Mouse (Mus musculus) monocyte, adult 59 days (primary cell): ENCODE data around the gene Ylpm1. TPM values are rescaled to one million over a fixed set of nuclear protein-coding genes. Genes with fewer than 3 reads are reported as not detected.

ENCODE experiments used
- total RNA-seq, 2 experiments: library from RNA; stranded (reverse); gene quantifications; one replicate each; pipeline ENCODE4 v1.2.4; 2023

Ylpm1 gene
- 10 to 100 TPM; 48.7 to 56.1 TPM for total RNA-seq

DNA sequence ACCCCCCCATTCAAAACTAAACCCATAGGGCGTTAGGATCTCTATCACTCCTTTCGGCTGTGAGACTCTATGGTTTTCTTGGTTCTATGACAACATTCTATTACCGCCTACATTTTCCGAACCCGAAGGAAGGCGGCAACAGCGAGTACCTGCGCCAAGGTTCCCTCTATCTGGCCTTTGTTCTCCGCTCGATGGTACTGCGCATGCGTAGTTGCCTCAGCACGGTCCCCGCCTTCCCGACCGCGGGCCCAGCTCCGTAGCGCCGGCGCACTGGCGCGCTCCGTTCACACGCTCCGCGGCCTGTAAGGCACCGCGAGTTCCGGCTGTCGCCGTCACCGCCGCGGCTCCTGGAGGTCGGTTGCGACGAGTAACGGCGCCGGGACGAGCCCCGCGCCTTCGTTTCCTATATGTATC, at the start of gene Ylpm1:
TSS of gene Ylpm1 (plus strand) at position 239 of the 414 bp plus-strand sequence.

DNA sequence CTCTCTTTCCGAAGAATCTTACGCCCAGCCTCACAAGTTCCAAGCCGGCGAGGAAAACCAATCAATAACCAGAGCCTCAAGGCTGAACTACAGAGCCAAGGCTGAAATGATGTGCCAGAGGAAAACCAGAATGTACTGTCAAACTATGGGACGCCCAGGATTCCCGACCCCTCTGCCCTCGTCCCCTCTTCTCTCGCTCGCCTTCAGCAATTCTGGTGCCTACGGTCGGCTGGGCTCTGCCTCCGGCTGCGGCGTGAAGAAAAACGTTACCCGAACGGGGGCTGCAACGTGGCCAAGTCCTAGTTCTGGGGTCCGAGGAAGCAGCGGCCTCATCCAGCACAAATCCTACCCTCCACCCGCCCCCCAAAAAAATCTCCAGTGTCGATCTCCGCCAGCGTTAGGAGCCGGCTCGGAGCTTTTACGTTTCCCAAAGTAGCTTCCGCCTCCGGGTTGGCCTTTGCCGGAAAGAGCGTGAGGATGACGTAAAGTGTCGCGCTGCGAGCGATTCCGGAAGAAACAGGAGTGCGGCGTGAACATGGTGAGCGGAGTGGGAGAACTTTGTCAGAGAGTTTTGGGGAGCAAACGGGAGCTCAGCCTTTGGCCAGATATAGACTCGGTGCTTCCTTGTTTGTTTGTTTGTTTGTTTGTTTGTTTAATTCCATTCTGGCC, 25.6 kb upstream of the Ylpm1 start, which contains the start of the genes Fcf1 and Arel1:
TSS of gene Fcf1 (plus strand) at position 470 of the 669 bp plus-strand sequence.
TSS of gene Arel1 (minus strand) at position 473 of the 669 bp plus-strand sequence.

DNA sequence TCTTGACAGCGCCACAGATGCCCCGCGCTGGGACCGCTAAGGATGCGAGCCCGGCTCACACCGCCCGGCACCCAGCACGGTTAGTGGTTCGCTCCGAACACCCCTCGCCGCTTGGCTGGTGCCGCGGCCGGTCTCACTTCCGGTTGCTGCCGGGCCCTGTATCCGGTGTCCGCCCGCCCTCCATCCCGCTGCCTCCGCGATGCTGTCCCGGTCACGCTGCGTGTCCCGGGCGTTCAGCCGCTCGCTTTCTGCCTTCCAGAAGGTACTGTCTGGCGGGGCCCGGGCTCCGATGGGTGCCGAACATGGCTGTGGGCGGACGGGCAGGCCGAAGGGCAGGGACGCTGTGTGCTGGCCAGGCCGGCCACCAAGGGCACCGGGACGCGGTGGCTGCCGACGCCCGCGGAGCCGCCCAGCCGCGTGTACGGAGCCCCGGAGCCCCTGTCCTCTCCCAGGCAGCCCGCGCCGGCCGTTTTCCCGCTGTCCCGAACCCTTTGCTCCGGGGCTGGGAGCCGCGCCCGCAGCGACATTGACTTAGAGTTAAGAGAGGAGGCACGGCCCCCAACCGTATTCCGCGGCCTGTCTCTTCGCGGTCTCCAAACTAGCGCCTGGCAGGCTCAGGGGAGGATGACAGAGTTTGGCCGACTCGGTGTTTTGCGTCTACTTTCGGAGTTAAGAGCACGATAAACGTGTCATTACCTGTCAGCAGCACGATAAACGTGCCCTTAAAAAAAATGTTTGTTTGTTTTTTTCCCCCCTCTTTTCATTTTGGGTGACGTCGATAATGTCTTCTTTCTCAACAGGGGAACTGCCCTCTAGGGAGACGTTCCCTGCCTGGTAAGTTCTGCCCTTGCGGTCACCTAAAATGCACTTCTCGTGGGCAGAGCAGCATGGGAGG, 114.8 kb downstream of the Ylpm1 start, which contains the start of the genes Prox2 and Dlst:
TSS of gene Prox2 (minus strand) at position 62 of the 895 bp plus-strand sequence.
TSS of gene Dlst (plus strand) at position 136 of the 895 bp plus-strand sequence.

Other genes starting within 250 kb of the Ylpm1 start
- 100 to 1,000 TPM; 278 to 305 TPM for gene Npc2, start 223.2 kb upstream of the Ylpm1 start, total RNA-seq
- gene Isca2, start 223.1 kb upstream of the Ylpm1 start, total RNA-seq, result 10 to 100 TPM; 32.0 to 37.8 TPM
- gene Ltbp2, start 119.8 kb upstream of the Ylpm1 start, total RNA-seq, result 1 to 10 TPM in 1 of 2 experiments, under 1 TPM in 1; 0.89 to 2.2 TPM
- 10 to 100 TPM; 61.6 to 76.4 TPM for gene Fcf1, start 25.4 kb upstream of the Ylpm1 start, total RNA-seq
- 10 to 100 TPM; 37.3 to 40.2 TPM for gene Arel1, start 25.4 kb upstream of the Ylpm1 start, total RNA-seq
- gene Prox2, start 114.4 kb downstream of the Ylpm1 start, total RNA-seq, result 1 to 10 TPM; 1.7 to 4.2 TPM
- gene Dlst, start 114.5 kb downstream of the Ylpm1 start, total RNA-seq, result 100 to 1,000 TPM; 399 to 410 TPM
- gene Rps6kl1, start 154.9 kb downstream of the Ylpm1 start, total RNA-seq, result not detected
- 1 to 10 TPM in 1 of 2 experiments, under 1 TPM in 1; 0.60 to 1.3 TPM for gene Pgf, start 181.5 kb downstream of the Ylpm1 start, total RNA-seq
- 100 to 1,000 TPM; 116 to 120 TPM for gene Eif2b2, start 223.2 kb downstream of the Ylpm1 start, total RNA-seq